Mouse (Mus musculus) gonadal fat pad, adult 2 months (tissue): ENCODE results near the gene Fgfbp3. TPM values are rescaled to one million over a fixed set of nuclear protein-coding genes. Genes with fewer than 3 reads are reported as not detected.
"Not testable (repeated sequence)": the region's sequence is repeated elsewhere in the genome, so short reads cannot be mapped to it uniquely, and the experiment has no call there.

Experiments used
- DNase-seq: peaks from one replicate; pipeline ENCODE4 v3.0.0-alpha.2; 2012; ENCODE audit warnings: low read depth
- polyA plus RNA-seq: library from polyadenylated mRNA; depleted of rRNA; stranded (reverse); fragments of >200 nt; gene quantifications from 2 replicates; pipeline ENCODE4 v1.2.3, GENCODE M21; 2012; rRNA removed

Fgfbp3 gene
- 1.9 and 2.8 TPM in 2 replicates for polyA plus RNA-seq

DNA sequence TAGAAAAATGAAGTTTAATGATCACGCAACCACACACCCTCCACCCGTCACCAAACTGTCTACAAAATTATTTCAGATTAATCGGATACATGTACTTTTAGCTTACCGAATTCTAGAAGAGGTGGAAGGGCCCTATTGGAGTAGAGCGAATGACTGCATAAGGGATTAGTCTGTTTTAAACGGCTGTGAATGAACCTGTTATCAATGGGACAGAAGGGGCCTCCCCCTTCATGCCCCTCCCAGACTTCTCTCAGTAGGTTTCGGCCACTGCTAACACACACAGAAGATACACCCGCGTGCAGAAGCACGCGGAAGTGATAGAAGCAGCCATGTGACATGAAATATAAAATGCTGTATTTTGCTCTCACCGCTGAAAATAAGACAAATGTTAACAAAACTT is at the start of gene Fgfbp3:
Gene Fgfbp3 (minus strand): TSS at position 150 of the 400 bp plus-strand sequence.
- no peak for DNase-seq

DNA sequence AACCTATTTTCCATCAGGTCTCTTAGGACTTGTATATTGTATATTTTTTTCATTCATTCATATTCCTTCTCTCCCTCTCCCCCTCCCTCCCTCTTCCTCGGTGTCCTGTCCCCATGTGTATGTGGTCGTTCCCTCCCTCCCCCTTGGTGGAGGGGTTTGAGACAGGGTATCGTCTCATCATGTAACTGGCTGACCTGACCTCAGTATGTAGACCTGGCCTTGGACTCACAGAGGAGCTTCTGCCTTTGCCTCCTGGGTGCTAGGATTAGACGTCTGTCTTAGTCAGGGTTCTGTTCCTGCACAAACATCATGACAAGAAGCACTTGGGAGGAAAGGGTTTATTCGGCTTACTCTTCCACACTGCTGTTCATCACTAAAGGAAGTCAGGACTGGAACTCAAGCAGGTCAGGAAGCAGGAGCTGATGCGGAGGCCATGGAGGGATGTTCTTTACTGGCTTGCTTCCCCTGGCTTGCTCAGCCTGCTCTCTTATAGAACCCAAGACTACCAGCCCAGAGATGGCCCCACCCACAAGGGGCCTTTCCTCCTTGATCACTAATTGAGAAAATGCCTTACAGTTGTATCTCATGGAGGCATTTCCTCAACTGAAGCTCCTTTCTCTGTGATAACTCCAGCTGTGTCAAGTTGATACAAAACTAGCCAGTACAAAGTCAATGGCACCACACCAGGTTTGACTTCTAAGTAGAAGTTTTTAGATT is 43.3 kb upstream of the Fgfbp3 start:
- not testable (repeated sequence) for DNase-seq

DNA sequence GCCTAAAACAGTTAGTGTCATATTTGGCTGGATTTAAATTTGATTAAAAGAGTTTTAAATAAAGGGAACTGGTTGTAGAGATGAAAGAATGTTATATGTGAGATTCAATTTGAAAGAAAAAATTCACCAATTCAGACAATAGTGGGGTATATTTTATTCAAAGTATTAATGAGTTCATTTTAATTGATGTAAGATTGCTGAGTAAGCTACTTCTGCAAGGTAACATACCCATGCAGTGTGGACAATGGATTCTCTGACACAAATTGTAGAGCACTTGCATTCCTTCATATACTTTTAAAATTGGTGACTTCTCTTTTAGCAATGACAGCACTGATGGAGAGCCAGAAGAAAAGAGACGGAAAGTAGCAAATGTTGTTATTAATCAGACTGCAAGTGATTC is 41.9 kb upstream of the Fgfbp3 start:
- DNase-seq = no peak

- no peak for DNase-seq
Observed at GRCm38 (mm10) chr19:36958331-36958730, 38.9 kb upstream of the Fgfbp3 start.

GRCm38 (mm10) chr19:36953637-36954206 is 34.3 kb upstream of the Fgfbp3 start:
- DNase-seq = no peak

DNA sequence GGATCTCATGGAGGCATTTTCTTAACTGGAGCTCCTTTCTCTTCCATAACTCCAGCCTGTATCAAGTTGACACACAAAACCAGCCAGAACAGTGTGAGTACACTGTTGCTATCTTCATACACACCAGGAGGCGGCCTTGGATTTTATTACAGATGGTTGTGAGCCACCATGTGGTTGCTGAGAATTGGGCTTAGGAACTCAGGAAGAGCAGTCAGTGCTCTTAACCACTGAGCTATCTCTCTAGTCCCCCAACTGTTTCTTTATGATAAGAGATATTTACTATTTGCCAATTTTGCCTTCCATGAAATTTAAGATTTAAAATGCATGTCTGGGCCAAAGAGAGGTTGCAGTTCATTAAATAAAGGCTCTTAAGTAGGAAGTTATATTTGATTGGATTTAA is 20.6 kb upstream of the Fgfbp3 start:
- no peak for DNase-seq

DNA sequence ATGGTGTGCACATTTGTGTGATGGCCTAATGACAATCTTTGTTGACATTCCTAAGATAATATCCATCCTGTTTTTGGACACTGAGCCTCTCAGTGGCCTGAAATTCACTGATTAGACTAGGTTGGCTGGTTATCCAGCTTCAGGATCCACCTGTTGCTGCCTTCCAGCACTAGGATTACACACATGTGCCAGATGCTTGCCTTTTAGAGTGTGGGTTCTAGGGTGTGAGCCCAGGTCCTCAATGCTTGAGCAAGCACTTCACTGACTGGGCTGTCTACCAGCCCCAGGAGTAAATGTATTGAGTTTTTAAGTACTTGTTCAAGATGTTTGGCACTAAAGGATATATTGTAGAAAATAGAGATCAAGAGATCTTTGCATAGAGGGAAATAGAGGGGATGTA is 18.6 kb upstream of the Fgfbp3 start:
- no peak for DNase-seq

GRCm38 (mm10) chr19:36936285-36936684 is 16.9 kb upstream of the Fgfbp3 start:
- no peak for DNase-seq

- DNase-seq = no peak
Observed at GRCm38 (mm10) chr19:36932613-36933012, 13.2 kb upstream of the Fgfbp3 start.

DNA sequence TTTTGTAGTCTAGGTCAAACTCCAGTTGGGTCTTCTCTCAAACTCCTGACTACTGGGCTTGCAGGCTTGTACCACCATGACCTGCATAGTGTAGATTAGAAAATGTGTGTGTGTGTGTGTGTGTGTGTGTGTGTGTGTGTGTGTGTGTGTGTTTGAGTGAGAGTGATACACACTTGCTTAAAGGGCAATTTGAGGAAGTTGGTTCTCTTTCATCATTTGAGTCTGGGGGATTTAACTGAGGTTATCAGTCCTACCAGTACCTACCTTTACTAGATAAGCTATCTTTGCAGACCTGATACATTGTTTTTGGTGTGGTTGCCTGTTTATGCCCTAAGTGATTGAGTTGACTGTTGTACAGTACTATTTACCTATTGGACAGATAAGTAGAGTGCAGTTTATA is 12.7 kb upstream of the Fgfbp3 start:
- DNase-seq = no peak

DNA sequence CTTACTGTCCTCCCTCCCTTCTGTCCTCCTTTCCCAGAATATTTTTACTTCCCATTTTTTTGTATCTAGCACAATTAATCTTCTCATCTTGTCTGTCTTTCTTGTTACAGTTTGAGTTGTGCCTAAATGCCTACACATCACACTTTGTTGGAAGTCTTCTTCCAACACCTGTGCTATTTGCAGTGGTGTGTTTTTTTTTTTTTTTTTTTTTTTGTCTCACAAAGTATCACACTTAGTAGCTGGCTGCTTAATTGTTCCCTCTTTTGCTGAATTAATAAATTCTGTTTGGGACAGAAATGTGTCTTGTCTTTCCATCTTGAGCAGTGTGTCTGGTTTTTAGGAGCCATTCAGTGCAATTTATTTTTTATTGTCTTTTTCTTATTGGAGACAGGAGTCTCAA is 10.4 kb upstream of the Fgfbp3 start:
- no peak for DNase-seq

GRCm38 (mm10) chr19:36927800-36928361 is 8.5 kb upstream of the Fgfbp3 start:
- no peak for DNase-seq

- no peak for DNase-seq
Observed at GRCm38 (mm10) chr19:36926553-36927236, 7.3 kb upstream of the Fgfbp3 start.

- DNase-seq = peak; percentile 85
Observed at GRCm38 (mm10) chr19:36925671-36926552, 6.5 kb upstream of the Fgfbp3 start, which contains the start of gene Btaf1. TSS of gene Btaf1 (plus strand) at chr19:36926079.

GRCm38 (mm10) chr19:36922936-36923335 is 3.5 kb upstream of the Fgfbp3 start:
- DNase-seq = no peak

DNA sequence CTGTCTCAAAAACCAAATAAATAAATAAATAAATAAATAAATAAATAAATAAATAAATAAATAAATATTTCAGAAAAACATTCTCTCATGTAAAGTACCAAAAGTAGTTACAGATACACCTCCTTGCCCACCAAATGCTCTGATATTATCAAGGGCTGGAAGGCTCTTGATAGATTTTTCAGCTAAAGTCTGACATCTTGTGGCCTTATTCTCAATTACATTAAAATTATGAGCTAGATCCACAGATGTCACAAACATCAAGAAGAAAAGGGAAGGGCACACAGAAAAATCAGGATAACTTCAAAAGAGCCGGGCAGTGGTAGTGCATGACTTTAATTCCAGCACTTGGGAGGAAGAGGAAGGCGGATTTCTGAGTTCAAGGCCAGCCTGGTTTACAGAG is 2.6 kb upstream of the Fgfbp3 start:
- DNase-seq = no peak

DNA sequence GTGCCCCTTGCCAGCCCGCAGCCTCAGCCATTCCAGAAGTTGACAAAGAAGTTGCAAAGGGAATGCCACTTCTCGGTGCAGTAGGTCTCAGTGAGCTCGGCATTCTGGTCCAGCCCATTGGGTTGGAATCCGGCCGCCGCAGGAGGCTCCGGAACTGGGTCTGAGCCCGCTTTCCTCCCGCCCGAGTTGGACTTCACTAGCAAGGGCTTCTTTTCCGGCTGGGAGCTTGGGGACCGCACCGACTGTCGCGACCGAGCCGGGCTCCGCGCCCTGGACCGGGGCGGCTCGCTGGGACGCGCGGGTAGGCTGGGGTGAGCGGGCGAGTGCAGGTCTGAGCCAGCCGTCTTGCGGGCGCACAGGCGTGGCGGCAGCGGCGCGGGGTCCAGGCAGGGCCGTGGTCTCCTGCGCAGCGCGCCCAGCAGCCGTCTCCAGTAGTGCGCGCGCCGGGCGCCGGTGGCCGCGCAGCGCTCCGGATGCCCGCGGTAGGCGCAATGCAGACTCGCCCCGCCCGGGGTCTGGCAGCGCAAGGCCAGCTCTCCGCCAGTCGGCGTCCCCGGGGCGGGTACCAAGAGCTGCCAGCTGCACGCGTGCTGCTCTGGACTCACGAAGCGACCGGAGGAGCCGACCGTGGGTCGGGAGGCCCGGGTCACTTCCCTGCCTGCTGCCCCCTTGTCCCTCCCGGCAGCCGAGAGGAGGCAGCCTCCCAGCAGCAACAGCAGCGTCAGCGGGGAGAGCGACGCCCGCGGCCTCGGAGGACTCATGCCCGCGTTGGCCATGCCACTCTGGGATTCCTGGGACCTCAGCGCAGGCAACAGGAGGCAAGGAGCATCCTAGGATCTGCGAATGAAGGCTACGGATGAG is 744 bp downstream of the Fgfbp3 start:
- no peak for DNase-seq

GRCm38 (mm10) chr19:36916876-36917389 is 2.5 kb downstream of the Fgfbp3 start:
- peak; percentile 89 for DNase-seq

- no peak for DNase-seq
Observed at GRCm38 (mm10) chr19:36916206-36916605, 3.2 kb downstream of the Fgfbp3 start.

GRCm38 (mm10) chr19:36913064-36913463 is 6.4 kb downstream of the Fgfbp3 start:
- peak; percentile 100 for DNase-seq
